Mouse (Mus musculus) T-helper 1 cell (primary cell): ENCODE results near the gene Ifi211.
"Not testable (repeated sequence)": the region's sequence is repeated elsewhere in the genome, so short reads cannot be mapped to it uniquely, and the experiment has no call there.

Experiments
- in situ Hi-C: fragments of 300-600 bp; cut with MboI, MseI; formaldehyde crosslinking; loops from one replicate; pipeline ENCODE4 v1.15.1; 2025; ENCODE audit warnings: high pct_unique_total_duplicates

Gene Ifi211

GRCm38 (mm10) chr1:173879225-173879987 is 33.4 kb downstream of the Ifi211 start:
- in situ Hi-C loops = not testable (repeated sequence)

GRCm38 (mm10) chr1:173878264-173878663 is 34.6 kb downstream of the Ifi211 start:
- in situ Hi-C loops = not testable (repeated sequence)

GRCm38 (mm10) chr1:173877125-173877524 is 35.7 kb downstream of the Ifi211 start:
- in situ Hi-C loops = not testable (repeated sequence)

- in situ Hi-C loops = not testable (repeated sequence)
Observed at GRCm38 (mm10) chr1:173868586-173868985, 44.3 kb downstream of the Ifi211 start.

- in situ Hi-C loops = no loop called here
Observed at GRCm38 (mm10) chr1:173866504-173866903, 46.3 kb downstream of the Ifi211 start.

GRCm38 (mm10) chr1:173853711-173854110 is 59.1 kb downstream of the Ifi211 start:
- in situ Hi-C loops = not testable (repeated sequence)

- in situ Hi-C loops = not testable (repeated sequence)
Observed at GRCm38 (mm10) chr1:173852853-173853252, 60.0 kb downstream of the Ifi211 start.
